Mouse (Mus musculus) left cerebral cortex, adult 18-20 months (tissue): ENCODE results near the gene Klhdc10. TPM values are rescaled to one million over a fixed set of nuclear protein-coding genes. Genes with fewer than 3 reads are reported as not detected.
A peak's percentile ranks its signal among the peaks of the same experiment; 100 is the strongest.

Experiments
- DNase-seq, 2 experiments: peaks; one replicate each; pipeline ENCODE4 v3.0.0; 2021 to 2022; ENCODE audit warnings: low spot score in 2 of 2, mixed read lengths in 1 of 2
- total RNA-seq, 2 experiments: library from RNA; stranded (reverse); gene quantifications; 2 replicates each; pipeline ENCODE4 v1.2.3; 2021

Gene Klhdc10
- total RNA-seq, 2 experiments from 2014 or later = 89.0 to 104 TPM

GRCm38 (mm10) chr6:30400716-30401115 lies 952 bp upstream of the Klhdc10 start:
- DNase-seq = no peak

GRCm38 (mm10) chr6:30402091-30402491 lies 423 bp downstream of the Klhdc10 start:
- peak in 1 of 2 experiments; percentile 17 for DNase-seq

GRCm38 (mm10) chr6:30403465-30403864 lies 1.8 kb downstream of the Klhdc10 start:
- DNase-seq = peak; percentile 65 to 67

GRCm38 (mm10) chr6:30404671-30405070 lies 3.0 kb downstream of the Klhdc10 start:
- DNase-seq = no peak

GRCm38 (mm10) chr6:30408276-30408675 lies 6.6 kb downstream of the Klhdc10 start:
- no peak for DNase-seq

- DNase-seq = no peak
These were observed 7.9 kb downstream of the Klhdc10 start for GRCm38 (mm10) chr6:30409399-30410093.

GRCm38 (mm10) chr6:30411311-30411710 lies 9.6 kb downstream of the Klhdc10 start:
- no peak for DNase-seq

- no peak for DNase-seq
These were observed 14.5 kb downstream of the Klhdc10 start for GRCm38 (mm10) chr6:30416126-30416525.

- DNase-seq = no peak
These were observed 15.1 kb downstream of the Klhdc10 start for GRCm38 (mm10) chr6:30416801-30417200.

- no peak for DNase-seq
These were observed 31.0 kb downstream of the Klhdc10 start for GRCm38 (mm10) chr6:30432461-30433192.

- no peak for DNase-seq
These were observed 34.8 kb downstream of the Klhdc10 start for GRCm38 (mm10) chr6:30436476-30436875.

GRCm38 (mm10) chr6:30437054-30437453 lies 35.4 kb downstream of the Klhdc10 start:
- no peak for DNase-seq

GRCm38 (mm10) chr6:30439576-30439975 lies 37.9 kb downstream of the Klhdc10 start:
- DNase-seq = no peak

- DNase-seq = no peak
These were observed 55.3 kb downstream of the Klhdc10 start for GRCm38 (mm10) chr6:30456991-30457390.

- DNase-seq = no peak
These were observed 57.0 kb downstream of the Klhdc10 start for GRCm38 (mm10) chr6:30458626-30459025.

- no peak for DNase-seq
These were observed 57.5 kb downstream of the Klhdc10 start for GRCm38 (mm10) chr6:30459056-30459747.

GRCm38 (mm10) chr6:30459811-30460749 lies 58.4 kb downstream of the Klhdc10 start:
- peak; percentile 75 to 81 for DNase-seq

GRCm38 (mm10) chr6:30460750-30461446 lies 59.2 kb downstream of the Klhdc10 start:
- DNase-seq = peak; percentile 82 to 90

- DNase-seq = no peak
These were observed 60.2 kb downstream of the Klhdc10 start for GRCm38 (mm10) chr6:30461755-30462344.

- no peak for DNase-seq
These were observed 61.2 kb downstream of the Klhdc10 start for GRCm38 (mm10) chr6:30462822-30463221.
